Mouse (Mus musculus): Measurements from ENCODE around the gene Ssr1.

GRCm38 (mm10) chr13:37945392-37945791, 48.6 kb downstream of the Ssr1 start:
- TF ChIP-seq POLR2A (IDR thresholded peaks at IDR 0.05; ENCODE audit: borderline replicate concordance, low read depth, low read length), result no peak
- TF ChIP-seq CTCF (IDR thresholded peaks at IDR 0.05; ENCODE audit: low read depth, low read length), result no peak
